Mouse (Mus musculus) stomach, embryonic 16.5 days (tissue): ENCODE data around the gene Wnt7b. TPM values are rescaled to one million over a fixed set of nuclear protein-coding genes. Genes with fewer than 3 reads are reported as not detected.

Experiments used
- ATAC-seq: fragments of 200-750 bp; cut with Nextera tagmentation; 2 replicates; pipeline ENCODE4 v1.8.0; 2017; ENCODE audit warnings: moderate number of reproducible peaks, moderate TSS enrichment; ENCODE audit not compliant: insufficient read depth, low FRiP score
- H3K27ac ChIP-seq: fragments of 300-500 bp; sonication (generic); 2 replicates; pipeline ENCODE4 v1.5.1; 2014; ENCODE audit warnings: low read length
- H3K27me3 ChIP-seq: fragments of 300-500 bp; sonication (generic); 2 replicates; pipeline ENCODE4 v1.6.1; 2014; ENCODE audit warnings: low read length, control low read depth, mixed read lengths; ENCODE audit not compliant: control insufficient read depth, insufficient read depth
- H3K36me3 ChIP-seq: fragments of 300-500 bp; sonication (generic); 2 replicates; pipeline ENCODE4 v1.6.1; 2014; ENCODE audit warnings: low read length; ENCODE audit not compliant: control insufficient read depth, insufficient read depth
- H3K4me1 ChIP-seq: fragments of 300-500 bp; sonication (generic); 2 replicates; pipeline ENCODE4 v1.6.1; 2014; ENCODE audit warnings: low read length, control low read depth, mixed read lengths; ENCODE audit not compliant: control insufficient read depth, insufficient read depth
- H3K4me2 ChIP-seq: fragments of 300-500 bp; sonication (generic); 2 replicates; pipeline ENCODE4 v1.6.1; 2014; ENCODE audit warnings: low read depth, low read length, mixed read lengths
- H3K4me3 ChIP-seq: fragments of 300-500 bp; sonication (generic); replicated peaks from 2 replicates; pipeline ENCODE4 v1.5.1; 2014; ENCODE audit warnings: mild to moderate bottlenecking, low read length
- H3K9ac ChIP-seq: fragments of 300-500 bp; sonication (generic); 2 replicates; pipeline ENCODE4 v1.6.1; 2014; ENCODE audit warnings: low read length
- H3K9me3 ChIP-seq: fragments of 300-500 bp; sonication (generic); replicated peaks from 2 replicates; pipeline ENCODE4 v1.6.1; 2016; ENCODE audit warnings: low read length, control low read depth; ENCODE audit not compliant: control insufficient read depth
- WGBS: fragments of 180-500 bp; shearing (Covaris S2); extraction: QIAGEN DNeasy Blood & Tissue Kit; methylation state at CpG from one replicate; pipeline ENCODE4 v1.1.7; 2014; 5-methylcytosine and 5-hydroxymethylcytosine counted together
- polyA plus RNA-seq: library from polyadenylated mRNA; unstranded; fragments of >200 nt; fragmentation: Nextera tagmentation; extraction: Ambion mirVana; gene quantifications from 2 replicates; pipeline ENCODE4 v1.2.1, GENCODE M21; 2015

Wnt7b gene
- polyA plus RNA-seq, 1 experiment from 2014 or later = 3.4 TPM

DNA sequence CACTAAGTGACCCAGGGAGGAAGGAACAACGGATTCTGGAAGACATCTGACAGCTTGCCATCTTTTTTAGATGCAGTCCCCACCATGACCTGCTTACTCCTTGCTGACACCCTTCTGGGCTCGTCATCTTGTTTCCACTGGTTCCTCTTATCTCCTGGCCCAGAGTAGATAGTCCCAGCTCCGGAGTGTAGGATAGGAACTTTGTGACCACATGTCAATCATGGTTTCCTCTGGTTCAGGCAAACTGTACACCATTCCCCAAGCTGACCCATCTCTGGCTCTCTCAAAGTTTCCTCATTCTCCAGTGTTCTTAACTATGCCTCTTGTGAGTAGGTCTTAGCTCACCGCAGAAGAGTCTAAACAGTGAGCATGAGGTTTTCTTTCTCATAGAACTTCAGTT lies 10.4 kb upstream of the Wnt7b start:
- ATAC-seq = no peak
- Histone ChIP-seq H3K9ac (no peak overlapping the region), H3K9me3 (no peaks in the 10 kb centered on the region), H3K4me1 (no peaks in the 10 kb centered on the region), H3K4me3 (no peak overlapping the region), H3K36me3 (no peaks in the 10 kb centered on the region), H3K27me3 (no peaks in the 10 kb centered on the region), H3K27ac (no peak overlapping the region), H3K4me2 (no peak overlapping the region)
- 78% methylated on average over 4 of the region's 4 CpGs for WGBS

DNA sequence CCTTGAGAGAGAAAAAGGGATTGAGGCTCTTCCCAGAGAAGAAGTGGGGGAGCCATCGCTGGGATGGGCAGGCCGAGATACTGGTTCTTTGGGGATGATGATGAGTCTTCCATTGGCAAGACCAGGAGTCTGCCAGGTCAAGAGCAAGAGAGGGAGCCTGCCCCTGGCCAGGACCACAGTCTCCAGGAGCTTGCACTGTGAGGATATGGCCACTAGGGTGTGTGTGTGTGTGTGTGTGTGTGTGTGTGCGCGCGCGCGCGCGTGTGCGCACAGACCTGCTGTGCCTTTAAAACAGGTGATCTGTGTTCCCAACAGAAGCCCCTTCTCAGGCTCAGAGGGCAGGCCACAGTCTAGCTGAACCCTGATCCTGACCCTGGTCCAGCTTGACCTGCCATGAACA lies 8.6 kb upstream of the Wnt7b start:
- WGBS = 86% methylated on average over 10 of the region's 10 CpGs

DNA sequence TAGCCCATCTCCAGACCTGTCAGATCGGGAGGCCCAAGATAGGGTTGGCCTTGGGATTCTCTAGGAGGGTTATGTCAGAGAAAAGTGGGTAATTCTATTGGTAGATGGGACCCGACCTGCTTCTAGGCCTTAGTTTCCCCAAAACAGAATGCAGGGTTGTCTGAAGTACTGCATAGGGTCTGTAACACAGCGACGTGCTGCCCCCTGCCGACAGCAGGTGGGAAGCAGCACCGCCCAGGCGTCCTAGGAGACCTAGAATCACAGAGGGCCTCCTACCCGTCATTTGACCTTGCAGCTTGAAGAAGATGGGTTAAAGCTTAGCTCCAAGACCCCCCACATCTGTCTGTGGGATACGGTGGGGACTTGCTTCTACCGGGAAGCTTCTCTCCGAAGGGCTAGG lies 1.2 kb upstream of the Wnt7b start:
- H3K4me3 ChIP-seq = no peak overlapping the region
- peaks cover 52% of the 10 kb centered on the region for H3K27me3 ChIP-seq
- H3K27ac ChIP-seq = no peak overlapping the region
- H3K4me2 ChIP-seq = no peak overlapping the region
- H3K9me3 ChIP-seq = no peaks in the 10 kb centered on the region
- no peak overlapping the region for H3K9ac ChIP-seq
- peak; percentile 50; the same call in 1 of the 2 replicates for ATAC-seq
- H3K4me1 ChIP-seq = peaks cover 8% of the 10 kb centered on the region
- 4% methylated on average over 11 of the region's 11 CpGs for WGBS
- no peaks in the 10 kb centered on the region for H3K36me3 ChIP-seq

More for the DNA sequence above, 8.6 kb upstream of the Wnt7b start:
- Histone ChIP-seq H3K4me1 (no peaks in the 10 kb centered on the region), H3K4me3 (no peak overlapping the region), H3K36me3 (no peaks in the 10 kb centered on the region), H3K9ac (no peak overlapping the region), H3K27ac (no peak overlapping the region), H3K27me3 (no peaks in the 10 kb centered on the region; the same call in 1 of the 2 replicates), H3K4me2 (no peak overlapping the region), H3K9me3 (no peaks in the 10 kb centered on the region)
- no peak for ATAC-seq

DNA sequence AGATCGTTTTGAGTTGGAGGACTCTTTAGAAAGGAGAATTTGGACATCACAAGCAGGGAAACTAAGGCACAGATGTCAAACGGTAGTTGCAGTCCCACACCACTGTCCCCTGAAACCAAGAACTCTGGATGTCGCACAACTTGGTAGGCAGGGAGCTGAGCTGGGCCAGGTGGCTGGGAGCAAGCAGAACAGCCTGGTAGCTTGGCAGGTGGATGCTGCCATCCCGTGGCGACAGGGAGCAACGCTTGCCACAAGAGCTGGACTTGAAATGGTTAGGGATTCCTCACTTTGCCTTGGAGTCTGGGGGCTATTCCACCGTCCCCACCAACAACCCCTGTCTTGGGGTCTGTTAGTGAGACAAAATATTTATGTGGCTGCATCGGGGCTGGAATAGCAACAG lies 751 bp upstream of the Wnt7b start:
- Histone ChIP-seq H3K9ac (no peak overlapping the region), H3K4me3 (no peak overlapping the region), H3K27ac (no peak overlapping the region), H3K4me1 (peaks cover 8% of the 10 kb centered on the region), H3K36me3 (no peaks in the 10 kb centered on the region), H3K27me3 (peaks cover 57% of the 10 kb centered on the region), H3K9me3 (no peaks in the 10 kb centered on the region), H3K4me2 (no peak overlapping the region)
- ATAC-seq = peak; percentile 71; the same call in 1 of the 2 replicates
- under 1% methylated on average over 8 of the region's 8 CpGs for WGBS

DNA sequence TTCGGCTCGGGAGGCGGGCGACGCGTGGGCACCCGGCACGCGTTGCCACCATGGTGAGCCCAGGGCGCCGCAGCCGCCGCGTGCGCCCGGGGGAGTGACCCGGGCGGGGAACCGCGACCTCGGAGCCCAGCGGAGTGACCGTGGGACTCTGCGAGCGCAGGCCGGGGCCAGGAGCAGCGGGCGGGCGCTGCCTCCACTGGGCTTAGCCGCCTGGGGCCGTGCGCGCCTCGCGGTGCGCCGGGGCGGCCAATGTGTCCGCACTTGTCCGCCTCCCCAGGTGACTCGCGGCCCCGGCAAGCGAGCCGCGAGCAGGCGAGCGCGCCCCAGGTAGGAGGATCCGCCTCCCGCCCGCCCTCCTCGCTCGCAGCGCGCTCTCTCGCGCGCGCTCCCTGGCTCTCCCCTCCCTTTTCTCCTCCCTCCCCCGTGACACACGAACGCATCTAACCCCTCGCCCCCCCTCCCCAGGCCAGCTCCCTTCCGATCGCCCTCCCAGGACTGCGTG lies 659 bp downstream of the Wnt7b start:
- Histone ChIP-seq H3K4me2 (peak overlapping the region; percentile 92), H3K4me1 (peaks cover 12% of the 10 kb centered on the region), H3K36me3 (no peaks in the 10 kb centered on the region), H3K9me3 (no peaks in the 10 kb centered on the region), H3K27me3 (peaks cover 71% of the 10 kb centered on the region), H3K4me3 (peak overlapping the region; percentile 55), H3K9ac (peak overlapping the region; percentile 52), H3K27ac (no peak overlapping the region)
- under 1% methylated on average over 64 of the region's 67 CpGs for WGBS
- ATAC-seq = no peak

DNA sequence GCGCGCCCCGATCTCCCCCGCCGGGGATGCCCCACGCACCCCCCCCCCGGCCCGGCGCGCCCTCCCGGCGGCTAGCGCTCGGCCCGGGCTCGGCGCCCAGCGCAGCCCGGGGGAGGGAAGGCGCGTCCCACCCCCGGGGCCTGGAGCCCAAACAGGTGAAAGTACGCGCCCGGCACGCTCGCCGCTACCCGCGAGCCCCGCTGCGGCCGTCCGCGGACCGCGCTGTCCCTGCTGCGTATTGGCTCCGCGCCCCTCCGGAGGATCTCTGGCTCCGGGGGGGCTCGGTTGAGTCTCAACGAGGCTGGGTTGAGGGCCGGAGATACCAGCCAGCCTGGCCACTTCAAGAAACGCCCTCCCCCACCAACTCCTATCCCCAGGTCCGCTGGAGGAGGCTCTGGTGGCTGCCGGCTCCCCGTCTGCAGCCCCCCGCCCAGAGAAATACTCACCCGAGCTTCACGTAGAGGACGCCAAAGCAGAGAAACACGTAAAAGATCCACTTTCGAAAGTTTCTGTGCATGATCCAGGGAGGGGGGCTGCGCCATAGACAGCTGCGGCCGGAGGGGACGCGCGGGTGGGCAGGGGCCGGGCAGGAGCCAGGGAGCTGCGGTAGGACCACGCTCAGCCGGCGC lies 1.2 kb downstream of the Wnt7b start:
- Histone ChIP-seq H3K4me1 (peaks cover 12% of the 10 kb centered on the region), H3K36me3 (no peaks in the 10 kb centered on the region), H3K9me3 (no peaks in the 10 kb centered on the region), H3K27ac (no peak overlapping the region; the same call in 1 of the 2 replicates), H3K27me3 (peaks cover 77% of the 10 kb centered on the region), H3K9ac (peak overlapping the region; percentile 52), H3K4me2 (peak overlapping the region; percentile 92), H3K4me3 (peak overlapping the region; percentile 55)
- under 1% methylated on average over 52 of the region's 66 CpGs for WGBS
- ATAC-seq = no peak

DNA sequence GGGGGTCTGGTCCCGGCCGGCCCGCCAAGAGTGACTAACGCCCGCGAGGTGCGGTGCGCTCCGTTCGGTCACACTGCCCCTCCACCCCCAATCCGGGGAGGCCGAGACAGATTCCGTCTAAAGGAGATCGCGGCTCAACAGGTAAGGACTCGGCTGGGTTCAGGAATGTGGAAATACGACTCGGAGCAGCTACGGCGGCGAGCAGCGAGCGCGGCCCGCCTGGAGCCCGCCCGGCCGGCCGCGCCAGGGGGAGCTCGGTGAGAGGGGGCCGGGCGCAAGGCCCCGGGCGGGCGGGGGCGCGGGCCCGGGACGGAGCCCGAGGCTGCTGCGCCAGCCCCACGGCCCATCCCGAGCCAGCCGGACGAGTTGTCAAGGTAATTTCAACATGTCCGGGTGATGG lies 1.8 kb downstream of the Wnt7b start:
- H3K9ac ChIP-seq = peak overlapping the region; percentile 52
- H3K4me3 ChIP-seq = peak overlapping the region; percentile 55
- H3K27ac ChIP-seq = no peak overlapping the region
- peaks cover 82% of the 10 kb centered on the region for H3K27me3 ChIP-seq
- peaks cover 12% of the 10 kb centered on the region for H3K4me1 ChIP-seq
- H3K36me3 ChIP-seq = no peaks in the 10 kb centered on the region
- no peaks in the 10 kb centered on the region for H3K9me3 ChIP-seq
- H3K4me2 ChIP-seq = peak overlapping the region; percentile 92
- 1% methylated on average over 47 of the region's 47 CpGs for WGBS
- no peak for ATAC-seq

DNA sequence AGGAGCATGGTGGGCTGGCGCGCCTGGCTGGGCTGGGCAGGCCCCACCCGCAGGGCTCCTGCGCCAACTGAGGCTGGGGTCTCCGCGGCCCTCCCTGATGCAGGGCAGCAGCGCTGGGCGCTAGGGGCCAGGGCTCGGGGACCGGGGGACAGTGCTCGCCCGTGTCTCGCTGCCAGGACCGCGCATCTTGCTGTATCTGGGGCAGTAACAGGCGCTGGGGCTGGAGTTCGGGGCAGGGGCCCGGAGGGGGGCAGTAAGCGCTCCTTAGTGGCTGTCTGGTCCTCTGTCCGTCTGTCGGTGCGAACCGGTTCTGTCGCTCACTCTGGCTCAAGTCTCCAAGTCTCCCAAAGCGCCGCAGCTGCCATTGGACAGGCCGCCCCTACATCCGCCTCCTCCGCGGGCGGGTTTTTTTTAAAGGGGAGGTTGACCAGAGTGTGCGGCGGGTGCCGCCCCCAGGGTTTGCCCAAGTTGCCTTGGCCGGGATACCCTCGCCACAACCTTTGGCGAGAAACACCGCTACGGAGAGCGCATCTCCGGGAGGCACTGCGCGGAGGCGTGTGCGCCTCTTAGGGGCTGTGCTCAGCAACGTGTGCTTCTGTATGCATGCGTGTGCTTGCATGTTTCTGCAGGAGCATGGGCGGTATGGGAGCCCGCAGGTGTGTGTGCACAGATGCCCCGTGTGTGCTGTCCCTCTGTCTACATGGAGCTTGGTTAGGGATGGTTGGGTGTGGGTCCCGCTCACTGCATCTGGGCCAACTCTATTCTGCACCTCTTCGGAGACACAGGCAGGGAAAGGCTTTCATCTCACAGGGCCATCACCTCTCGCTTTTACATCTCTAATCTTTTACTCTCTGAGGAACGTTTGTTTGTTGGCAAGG lies 4.5 kb downstream of the Wnt7b start:
- ATAC-seq = no peak
- H3K9ac ChIP-seq = no peak overlapping the region
- no peaks in the 10 kb centered on the region for H3K9me3 ChIP-seq
- H3K27ac ChIP-seq = no peak overlapping the region
- no peaks in the 10 kb centered on the region for H3K36me3 ChIP-seq
- H3K4me3 ChIP-seq = peak overlapping the region; percentile 20
- H3K27me3 ChIP-seq = peaks cover 96% of the 10 kb centered on the region
- 2% methylated on average over 54 of the region's 54 CpGs for WGBS
- H3K4me2 ChIP-seq = peak overlapping the region; percentile 24
- H3K4me1 ChIP-seq = peaks cover 12% of the 10 kb centered on the region
